12 mouse cellular contexts compared by ENCODE assay signal in genomic region chr11:89003078-89003477, GRCm38 (mm10). TPM values are rescaled to one million over a fixed set of nuclear protein-coding genes. Genes with fewer than 3 reads are reported as not detected.
DNase-seq lines count a peak whose midpoint lies in the region; ATAC-seq lines count a peak whose summit lies in the region.
"Had no signal": no experiment of that assay in that cellular context is flagged by ENCODE, and none has a peak within 500 bp of the region (broad histone marks: within the 10 kb centered on the region; RNA-seq: fewer than 3 reads in every experiment).

No protein-coding gene starts in this region.

- peak overlapping the region; percentile 39 for H3K4me2 ChIP-seq in kidney, embryonic 15.5 days
- peak overlapping the region; percentile 39 for H3K4me2 ChIP-seq in stomach, embryonic 16.5 days (ENCODE audit: low read depth, low read length)
- H3K4me2 ChIP-seq in forebrain, embryonic 11.5 days (ENCODE audit: low read depth, low read length, severe bottlenecking): no peak overlapping the region
- H3K4me2 ChIP-seq: forebrain, embryonic 13.5 days had no signal

- peak overlapping the region; percentile 85 for H3K4me3 ChIP-seq in megakaryocyte, embryonic 14.5 days (replicated peaks)
- no peak overlapping the region for H3K4me3 ChIP-seq in kidney, embryonic 15.5 days (replicated peaks)
- peak overlapping the region; percentile 7; the same call in 1 of the 2 replicates for H3K4me3 ChIP-seq in stomach, embryonic 16.5 days (replicated peaks; ENCODE audit: low read length)
- no peak overlapping the region for H3K4me3 ChIP-seq in forebrain, embryonic 11.5 days (ENCODE audit: low read depth, low read length)
- H3K4me3 ChIP-seq: forebrain, embryonic 13.5 days had no signal

- H3K36me3 ChIP-seq in megakaryocyte, embryonic 14.5 days (replicated peaks; ENCODE audit: low read length): peaks cover 63% of the 10 kb centered on the region
- H3K36me3 ChIP-seq in kidney, embryonic 15.5 days: peaks cover 13% of the 10 kb centered on the region
- H3K36me3 ChIP-seq in stomach, embryonic 16.5 days (ENCODE audit: control insufficient read depth, insufficient read depth, low read length): no peaks in the 10 kb centered on the region
- H3K36me3 ChIP-seq in forebrain, embryonic 11.5 days (ENCODE audit: control insufficient read depth, insufficient read depth, low read length): no peaks in the 10 kb centered on the region

- no peaks in the 10 kb centered on the region for H3K27me3 ChIP-seq in megakaryocyte, embryonic 14.5 days (replicated peaks)
- H3K27me3 ChIP-seq in kidney, embryonic 15.5 days: no peaks in the 10 kb centered on the region
- no peaks in the 10 kb centered on the region for H3K27me3 ChIP-seq in stomach, embryonic 16.5 days (ENCODE audit: control insufficient read depth, insufficient read depth, low read length)
- H3K27me3 ChIP-seq in forebrain, embryonic 11.5 days (ENCODE audit: control insufficient read depth, insufficient read depth, low read length): peaks cover 22% of the 10 kb centered on the region

- H3K9me3 ChIP-seq in megakaryocyte, embryonic 14.5 days: no peaks in the 10 kb centered on the region
- no peaks in the 10 kb centered on the region for H3K9me3 ChIP-seq in kidney, embryonic 15.5 days (replicated peaks)
- no peaks in the 10 kb centered on the region for H3K9me3 ChIP-seq in stomach, embryonic 16.5 days (replicated peaks; ENCODE audit: control insufficient read depth, low read length)
- no peaks in the 10 kb centered on the region for H3K9me3 ChIP-seq in forebrain, embryonic 11.5 days (ENCODE audit: control insufficient read depth, low read length)
- H3K9me3 ChIP-seq: forebrain, embryonic 13.5 days had no signal

- H3K27ac ChIP-seq in kidney, embryonic 15.5 days: 0 out of 2 replicates have a peak overlapping the region, but pooled peaks have one; percentile 32
- peak overlapping the region; percentile 61 for H3K27ac ChIP-seq in stomach, embryonic 16.5 days (ENCODE audit: low read length)
- H3K27ac ChIP-seq in forebrain, embryonic 11.5 days (ENCODE audit: low read depth, low read length): no peak overlapping the region
- H3K27ac ChIP-seq: forebrain, embryonic 13.5 days had no signal

- H3K9ac ChIP-seq in kidney, embryonic 15.5 days: no peak overlapping the region
- peak overlapping the region; percentile 51; the same call in 1 of the 2 replicates for H3K9ac ChIP-seq in stomach, embryonic 16.5 days (ENCODE audit: low read length)
- no peak overlapping the region for H3K9ac ChIP-seq in forebrain, embryonic 11.5 days (ENCODE audit: low read length)
- H3K9ac ChIP-seq: forebrain, embryonic 13.5 days had no signal

- WGBS in kidney, embryonic 15.5 days: 45% methylated on average over 6 of the region's 6 CpGs
- WGBS in stomach, embryonic 16.5 days: 32% methylated on average over 6 of the region's 6 CpGs
- WGBS in forebrain, embryonic 11.5 days: 76% methylated on average over 6 of the region's 6 CpGs

- peaks cover 72% of the 10 kb centered on the region for H3K4me1 ChIP-seq in megakaryocyte, embryonic 14.5 days
- peaks cover 28% of the 10 kb centered on the region for H3K4me1 ChIP-seq in kidney, embryonic 15.5 days
- peaks cover 20% of the 10 kb centered on the region for H3K4me1 ChIP-seq in stomach, embryonic 16.5 days (ENCODE audit: control insufficient read depth, insufficient read depth, low read length)
- no peaks in the 10 kb centered on the region; the same call in 1 of the 2 replicates for H3K4me1 ChIP-seq in forebrain, embryonic 11.5 days (replicated peaks; ENCODE audit: control insufficient read depth, insufficient read depth, low read length)

- peak; percentile 28 for DNase-seq in embryo, embryonic 10.5 days (ENCODE audit: low spot score)
- DNase-seq in embryo, embryonic 9.5 days (ENCODE audit: extremely low spot score): no peak
- DNase-seq in frontal cortex, postnatal 25 days (ENCODE audit: low spot score in 2 of 2): no peak
- DNase-seq in forebrain, embryonic 11.5 days (ENCODE audit: low spot score): no peak
- DNase-seq: midbrain, embryonic 14.5 days had no signal

- no peak for ATAC-seq in megakaryocyte, adult 5-6 weeks (ENCODE audit: poor library complexity, severe bottlenecking)
- ATAC-seq in kidney, embryonic 15.5 days (replicated peaks; ENCODE audit: low FRiP score): no peak
- ATAC-seq in stomach, embryonic 16.5 days (ENCODE audit: insufficient read depth, low FRiP score): no peak
- no peak for ATAC-seq in forebrain, embryonic 11.5 days (replicated peaks; ENCODE audit: low FRiP score)
- ATAC-seq: forebrain, embryonic 13.5 days had no signal

RNA-seq across cellular contexts. Expression of gene Trim25, which starts 3.9 kb away (rescaled TPM):
- polyA plus RNA-seq in megakaryocyte, embryonic 14.5 days (2012; ENCODE audit: insufficient read depth, low replicate concordance): 6.3 and 58.2 TPM in 2 replicates
- 33.4 and 33.7 TPM in 2 replicates for total RNA-seq in megakaryocyte, adult 5-6 weeks (2015)
- 24.5 and 28.7 TPM in 2 replicates for total RNA-seq in megakaryocyte, adult 5-6 weeks (2017)
- 14.5 and 16.4 TPM in 2 replicates for polyA plus RNA-seq in kidney, embryonic 15.5 days (2015; fragmentation: Nextera tagmentation; extraction: Ambion mirVana)
- polyA plus RNA-seq in stomach, embryonic 16.5 days (2015; fragmentation: Nextera tagmentation; extraction: Ambion mirVana): 27.8 and 29.0 TPM in 2 replicates
- polyA plus RNA-seq in forebrain, embryonic 11.5 days (2014; fragmentation: Nextera tagmentation; extraction: Ambion mirVana): 2.1 and 2.6 TPM in 2 replicates

RNA-seq across cellular contexts. Expression of gene Coil, which starts 33.0 kb away (rescaled TPM):
- polyA plus RNA-seq in megakaryocyte, embryonic 14.5 days (2012; ENCODE audit: insufficient read depth, low replicate concordance): 2.3 and 3.1 TPM in 2 replicates
- 6.6 and 7.2 TPM in 2 replicates for total RNA-seq in megakaryocyte, adult 5-6 weeks (2015)
- total RNA-seq in megakaryocyte, adult 5-6 weeks (2017): 6.4 and 7.0 TPM in 2 replicates
- polyA plus RNA-seq in kidney, embryonic 15.5 days (2015; fragmentation: Nextera tagmentation; extraction: Ambion mirVana): 17.2 and 18.3 TPM in 2 replicates
- 10.1 and 10.7 TPM in 2 replicates for polyA plus RNA-seq in stomach, embryonic 16.5 days (2015; fragmentation: Nextera tagmentation; extraction: Ambion mirVana)
- polyA plus RNA-seq in forebrain, embryonic 11.5 days (2014; fragmentation: Nextera tagmentation; extraction: Ambion mirVana): 20.4 and 24.5 TPM in 2 replicates

RNA-seq across cellular contexts. Expression of gene Elobl, which starts 36.3 kb away (rescaled TPM):
- polyA plus RNA-seq in megakaryocyte, embryonic 14.5 days (2012; ENCODE audit: insufficient read depth, low replicate concordance): not detected in 2 replicates
- not detected in 2 replicates for total RNA-seq in megakaryocyte, adult 5-6 weeks (2015)
- total RNA-seq in megakaryocyte, adult 5-6 weeks (2017): not detected in 2 replicates
- not detected in 2 replicates for polyA plus RNA-seq in kidney, embryonic 15.5 days (2015; fragmentation: Nextera tagmentation; extraction: Ambion mirVana)
- polyA plus RNA-seq in stomach, embryonic 16.5 days (2015; fragmentation: Nextera tagmentation; extraction: Ambion mirVana): not detected in 2 replicates
- polyA plus RNA-seq in forebrain, embryonic 11.5 days (2014; fragmentation: Nextera tagmentation; extraction: Ambion mirVana): not detected in 2 replicates
- total RNA-seq: layer of hippocampus, postnatal 10 days had no signal
- polyA plus RNA-seq: C2C12; forebrain, embryonic 13.5 days; midbrain, embryonic 14.5 days had no signal

RNA-seq across cellular contexts. Expression of gene Scpep1, which starts 47.8 kb away (rescaled TPM):
- 1.1 and 7.4 TPM in 2 replicates for polyA plus RNA-seq in megakaryocyte, embryonic 14.5 days (2012; ENCODE audit: insufficient read depth, low replicate concordance)
- total RNA-seq in megakaryocyte, adult 5-6 weeks (2015): 173 and 192 TPM in 2 replicates
- total RNA-seq in megakaryocyte, adult 5-6 weeks (2017): 87.6 and 89.8 TPM in 2 replicates
- 128 and 130 TPM in 2 replicates for polyA plus RNA-seq in kidney, embryonic 15.5 days (2015; fragmentation: Nextera tagmentation; extraction: Ambion mirVana)
- 88.2 and 93.1 TPM in 2 replicates for polyA plus RNA-seq in stomach, embryonic 16.5 days (2015; fragmentation: Nextera tagmentation; extraction: Ambion mirVana)
- polyA plus RNA-seq in forebrain, embryonic 11.5 days (2014; fragmentation: Nextera tagmentation; extraction: Ambion mirVana): 63.5 and 67.0 TPM in 2 replicates

Comparison
In these comparisons a context has a peak if more than half of its experiments do, and no peak if none do; other contexts are left out.
1. H3K4me3 ChIP-seq: peak in megakaryocyte, embryonic 14.5 days (single experiment) and stomach, embryonic 16.5 days (single experiment); none in kidney, embryonic 15.5 days (single experiment) and forebrain, embryonic 11.5 days (single experiment).